Mouse (Mus musculus): ENCODE data around the gene Chsy1. TPM values are rescaled to one million over a fixed set of nuclear protein-coding genes. Genes with fewer than 3 reads are reported as not detected.

Gene Chsy1
- polyA plus RNA-seq, 1 experiment from 2014 or later, result 11.4 TPM

DNA sequence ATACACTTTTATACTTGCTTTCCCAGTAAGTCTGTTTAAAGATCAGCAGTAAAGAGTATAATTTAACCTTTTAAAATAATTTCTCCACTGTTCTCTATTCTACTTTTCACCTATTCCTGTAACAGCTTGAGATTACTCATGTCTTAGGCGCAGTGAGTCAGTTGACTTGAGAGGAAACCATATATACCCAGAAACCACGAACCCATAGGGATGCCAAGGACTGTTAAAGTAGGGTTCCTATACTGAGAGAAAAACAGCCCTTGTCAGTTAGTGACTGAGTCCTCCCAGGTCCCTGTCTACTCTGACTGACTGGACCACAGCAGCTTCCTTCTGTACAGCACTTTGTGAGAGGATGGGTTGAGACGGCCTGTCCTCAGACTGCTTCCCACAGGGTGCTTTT is 8.7 kb downstream of the Chsy1 start:
- Histone ChIP-seq H3K4me3 (replicated peaks; ENCODE audit: low read length) (no peak overlapping the region), H3K4me1 (replicated peaks; ENCODE audit: control insufficient read depth, insufficient read depth, low read length) (peaks cover 40% of the 10 kb centered on the region), H3K9ac (replicated peaks; ENCODE audit: low read depth, low read length) (no peak overlapping the region), H3K27ac (ENCODE audit: low read length) (no peak overlapping the region), H3K9me3 (ENCODE audit: control insufficient read depth, low read length) (no peaks in the 10 kb centered on the region), H3K36me3 (ENCODE audit: control insufficient read depth, insufficient read depth) (no peaks in the 10 kb centered on the region), H3K27me3 (replicated peaks; ENCODE audit: control insufficient read depth, insufficient read depth, low read length) (no peaks in the 10 kb centered on the region), H3K4me2 (ENCODE audit: low read length) (no peak overlapping the region)
- no peak for ATAC-seq
- 93% methylated on average over 3 of the region's 3 CpGs for WGBS

GRCm38 (mm10) chr7:66118796-66119195 is 9.5 kb downstream of the Chsy1 start:
- 50% methylated on average over 7 of the region's 7 CpGs for WGBS
- Histone ChIP-seq H3K4me1 (replicated peaks; ENCODE audit: control insufficient read depth, insufficient read depth, low read length) (peaks cover 34% of the 10 kb centered on the region), H3K9ac (replicated peaks; ENCODE audit: low read depth, low read length) (no peak overlapping the region), H3K27ac (ENCODE audit: low read length) (no peak overlapping the region), H3K9me3 (ENCODE audit: control insufficient read depth, low read length) (no peaks in the 10 kb centered on the region), H3K36me3 (ENCODE audit: control insufficient read depth, insufficient read depth) (no peaks in the 10 kb centered on the region), H3K4me2 (ENCODE audit: low read length) (no peak overlapping the region), H3K27me3 (replicated peaks; ENCODE audit: control insufficient read depth, insufficient read depth, low read length) (no peaks in the 10 kb centered on the region), H3K4me3 (replicated peaks; ENCODE audit: low read length) (no peak overlapping the region)
- ATAC-seq, result no peak

GRCm38 (mm10) chr7:66120139-66120538 is 10.8 kb downstream of the Chsy1 start:
- ATAC-seq, result peak; percentile 12; the same call in 1 of the 2 replicates
- H3K4me1 ChIP-seq (replicated peaks; ENCODE audit: control insufficient read depth, insufficient read depth, low read length), result peaks cover 34% of the 10 kb centered on the region
- no peak overlapping the region for H3K4me2 ChIP-seq (ENCODE audit: low read length)
- no peaks in the 10 kb centered on the region for H3K27me3 ChIP-seq (replicated peaks; ENCODE audit: control insufficient read depth, insufficient read depth, low read length)
- no peaks in the 10 kb centered on the region; the same call in 1 of the 2 replicates for H3K36me3 ChIP-seq (ENCODE audit: control insufficient read depth, insufficient read depth)
- H3K9me3 ChIP-seq (ENCODE audit: control insufficient read depth, low read length), result no peaks in the 10 kb centered on the region
- H3K9ac ChIP-seq (replicated peaks; ENCODE audit: low read depth, low read length), result no peak overlapping the region
- peak overlapping the region; percentile 37 for H3K27ac ChIP-seq (ENCODE audit: low read length)
- 47% methylated on average over 1 of the region's 1 CpGs for WGBS
- H3K4me3 ChIP-seq (replicated peaks; ENCODE audit: low read length), result no peak overlapping the region

DNA sequence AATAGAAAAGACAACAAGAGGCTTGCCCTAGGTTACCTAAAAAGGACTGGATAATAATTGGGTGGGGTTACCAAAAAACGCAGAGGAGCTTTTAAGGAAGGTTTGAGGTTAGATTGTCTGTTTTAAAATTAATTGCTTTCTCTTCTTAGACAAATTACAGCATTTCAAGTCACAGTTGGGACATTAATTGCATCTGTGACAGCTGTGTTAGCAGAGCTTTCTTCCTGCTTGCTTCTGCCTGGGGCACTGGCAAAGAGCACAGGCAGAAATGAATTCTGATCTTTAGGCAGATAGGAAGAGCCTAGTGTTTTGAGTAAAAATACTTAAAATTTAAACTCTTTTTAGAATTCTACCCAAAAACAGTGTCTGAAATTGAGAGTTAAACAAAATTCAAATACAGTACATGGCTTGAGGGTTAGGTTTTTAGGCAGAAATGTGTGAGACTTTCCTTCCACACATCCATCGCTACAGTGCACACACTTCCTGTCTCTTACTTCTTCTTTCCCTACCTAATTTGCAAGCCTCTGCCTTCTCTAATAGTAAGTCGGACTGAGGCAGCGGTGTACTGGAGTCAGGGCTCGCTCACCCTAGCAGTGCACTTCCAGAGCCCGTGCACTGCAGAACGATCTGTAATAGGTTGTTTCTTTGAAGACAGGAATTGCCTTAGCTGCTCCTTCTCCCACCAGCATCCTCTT is 11.5 kb downstream of the Chsy1 start:
- peak; percentile 69 for ATAC-seq
- H3K9ac ChIP-seq (replicated peaks; ENCODE audit: low read depth, low read length), result no peak overlapping the region
- H3K9me3 ChIP-seq (ENCODE audit: control insufficient read depth, low read length), result no peaks in the 10 kb centered on the region
- H3K36me3 ChIP-seq (ENCODE audit: control insufficient read depth, insufficient read depth), result peaks cover 1% of the 10 kb centered on the region
- peak overlapping the region; percentile 31 for H3K27ac ChIP-seq (ENCODE audit: low read length)
- H3K27me3 ChIP-seq (replicated peaks; ENCODE audit: control insufficient read depth, insufficient read depth, low read length), result no peaks in the 10 kb centered on the region
- peak overlapping the region; percentile 12; the same call in 1 of the 2 replicates for H3K4me2 ChIP-seq (ENCODE audit: low read length)
- H3K4me3 ChIP-seq (replicated peaks; ENCODE audit: low read length), result no peak overlapping the region
- WGBS, result 48% methylated on average over 7 of the region's 7 CpGs
- peaks cover 33% of the 10 kb centered on the region for H3K4me1 ChIP-seq (replicated peaks; ENCODE audit: control insufficient read depth, insufficient read depth, low read length)

- Histone ChIP-seq H3K36me3 (ENCODE audit: control insufficient read depth, insufficient read depth) (peaks cover 5% of the 10 kb centered on the region), H3K4me1 (replicated peaks; ENCODE audit: control insufficient read depth, insufficient read depth, low read length) (peaks cover 21% of the 10 kb centered on the region), H3K27me3 (replicated peaks; ENCODE audit: control insufficient read depth, insufficient read depth, low read length) (no peaks in the 10 kb centered on the region), H3K4me2 (ENCODE audit: low read length) (no peak overlapping the region), H3K9me3 (ENCODE audit: control insufficient read depth, low read length) (no peaks in the 10 kb centered on the region), H3K4me3 (replicated peaks; ENCODE audit: low read length) (no peak overlapping the region), H3K9ac (replicated peaks; ENCODE audit: low read depth, low read length) (no peak overlapping the region), H3K27ac (ENCODE audit: low read length) (no peak overlapping the region)
- ATAC-seq, result no peak
- 84% methylated on average over 11 of the region's 11 CpGs for whole genome bisulfite sequencing
Measured at GRCm38 (mm10) chr7:66124551-66124968, 15.2 kb downstream of the Chsy1 start.

DNA sequence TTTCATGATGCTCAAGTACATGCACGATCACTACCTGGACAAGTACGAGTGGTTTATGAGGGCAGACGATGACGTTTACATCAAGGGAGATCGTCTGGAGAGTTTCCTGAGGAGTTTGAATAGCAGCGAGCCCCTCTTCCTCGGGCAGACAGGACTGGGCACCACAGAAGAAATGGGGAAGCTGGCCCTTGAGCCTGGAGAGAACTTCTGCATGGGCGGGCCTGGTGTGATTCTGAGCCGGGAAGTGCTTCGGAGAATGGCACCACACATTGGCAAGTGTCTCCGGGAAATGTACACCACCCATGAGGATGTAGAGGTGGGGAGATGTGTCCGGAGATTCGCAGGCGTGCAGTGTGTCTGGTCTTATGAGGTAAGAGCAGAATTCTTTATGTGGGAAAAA is 16.1 kb downstream of the Chsy1 start:
- Histone ChIP-seq H3K27me3 (replicated peaks; ENCODE audit: control insufficient read depth, insufficient read depth, low read length) (no peaks in the 10 kb centered on the region), H3K27ac (ENCODE audit: low read length) (no peak overlapping the region), H3K9me3 (ENCODE audit: control insufficient read depth, low read length) (no peaks in the 10 kb centered on the region), H3K4me2 (ENCODE audit: low read length) (no peak overlapping the region), H3K4me3 (replicated peaks; ENCODE audit: low read length) (no peak overlapping the region), H3K4me1 (replicated peaks; ENCODE audit: control insufficient read depth, insufficient read depth, low read length) (peaks cover 13% of the 10 kb centered on the region), H3K9ac (replicated peaks; ENCODE audit: low read depth, low read length) (no peak overlapping the region), H3K36me3 (ENCODE audit: control insufficient read depth, insufficient read depth) (peaks cover 5% of the 10 kb centered on the region)
- WGBS, result 94% methylated on average over 14 of the region's 14 CpGs
- ATAC-seq, result no peak

- H3K9ac ChIP-seq (replicated peaks; ENCODE audit: low read depth, low read length), result no peak overlapping the region
- no peaks in the 10 kb centered on the region for H3K9me3 ChIP-seq (ENCODE audit: control insufficient read depth, low read length)
- no peak overlapping the region for H3K4me3 ChIP-seq (replicated peaks; ENCODE audit: low read length)
- H3K4me2 ChIP-seq (ENCODE audit: low read length), result no peak overlapping the region
- 27% methylated on average over 4 of the region's 4 CpGs for WGBS
- peak; percentile 50; the same call in 1 of the 2 replicates for ATAC-seq
- H3K27ac ChIP-seq (ENCODE audit: low read length), result no peak overlapping the region
- peaks cover 5% of the 10 kb centered on the region for H3K36me3 ChIP-seq (ENCODE audit: control insufficient read depth, insufficient read depth)
- H3K27me3 ChIP-seq (replicated peaks; ENCODE audit: control insufficient read depth, insufficient read depth, low read length), result no peaks in the 10 kb centered on the region
- H3K4me1 ChIP-seq (replicated peaks; ENCODE audit: control insufficient read depth, insufficient read depth, low read length), result no peaks in the 10 kb centered on the region; the same call in none of the 2 replicates
Measured at GRCm38 (mm10) chr7:66127951-66128645, 18.8 kb downstream of the Chsy1 start.

DNA sequence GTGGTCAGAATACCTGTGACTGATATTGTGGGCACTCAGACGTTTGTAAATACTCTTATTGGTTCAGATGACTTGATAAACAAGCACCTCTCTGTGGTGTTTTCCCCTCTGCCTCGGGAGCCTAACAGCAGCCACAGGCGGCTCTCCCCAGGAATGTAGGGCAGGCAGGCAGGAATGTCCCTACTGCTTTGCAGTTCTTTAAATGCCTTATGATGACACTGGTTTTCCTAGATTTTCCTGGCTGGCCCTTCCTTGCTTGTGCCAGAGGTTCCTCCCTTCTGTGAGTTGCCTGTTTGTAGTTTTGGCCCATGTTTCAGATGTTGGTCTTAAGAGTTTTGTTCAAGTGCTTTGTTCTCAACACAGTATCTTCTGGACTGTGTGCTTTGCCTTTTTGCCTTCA is 19.5 kb downstream of the Chsy1 start:
- no peaks in the 10 kb centered on the region for H3K27me3 ChIP-seq (replicated peaks; ENCODE audit: control insufficient read depth, insufficient read depth, low read length)
- H3K36me3 ChIP-seq (ENCODE audit: control insufficient read depth, insufficient read depth), result peaks cover 5% of the 10 kb centered on the region
- H3K4me3 ChIP-seq (replicated peaks; ENCODE audit: low read length), result no peak overlapping the region
- no peak for ATAC-seq
- H3K27ac ChIP-seq (ENCODE audit: low read length), result no peak overlapping the region
- H3K4me2 ChIP-seq (ENCODE audit: low read length), result no peak overlapping the region
- H3K4me1 ChIP-seq (replicated peaks; ENCODE audit: control insufficient read depth, insufficient read depth, low read length), result no peaks in the 10 kb centered on the region; the same call in none of the 2 replicates
- H3K9me3 ChIP-seq (ENCODE audit: control insufficient read depth, low read length), result no peaks in the 10 kb centered on the region
- H3K9ac ChIP-seq (replicated peaks; ENCODE audit: low read depth, low read length), result no peak overlapping the region
- 64% methylated on average over 3 of the region's 3 CpGs for WGBS

DNA sequence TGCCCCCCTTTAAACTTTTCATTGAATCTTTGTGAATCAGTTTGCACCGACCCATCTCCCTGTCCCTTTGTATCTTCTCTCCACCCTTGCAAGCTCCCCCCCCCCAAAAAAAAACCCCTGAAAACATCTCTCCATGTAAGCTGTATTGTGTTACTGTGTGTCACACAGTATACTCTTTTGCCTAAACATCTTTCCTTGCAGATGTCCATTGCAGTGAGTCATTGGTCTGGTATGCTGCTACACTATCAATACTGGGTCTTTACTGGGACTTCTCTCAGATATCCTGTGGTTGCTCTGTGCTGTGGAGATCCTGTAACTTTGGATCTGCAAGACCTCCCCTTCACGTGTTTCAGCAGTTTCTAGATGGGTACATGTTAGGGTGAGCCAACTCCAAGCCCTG is 21.0 kb downstream of the Chsy1 start:
- Histone ChIP-seq H3K36me3 (ENCODE audit: control insufficient read depth, insufficient read depth) (peaks cover 5% of the 10 kb centered on the region), H3K27me3 (replicated peaks; ENCODE audit: control insufficient read depth, insufficient read depth, low read length) (no peaks in the 10 kb centered on the region), H3K4me1 (replicated peaks; ENCODE audit: control insufficient read depth, insufficient read depth, low read length) (peaks cover 6% of the 10 kb centered on the region), H3K4me3 (replicated peaks; ENCODE audit: low read length) (no peak overlapping the region), H3K4me2 (ENCODE audit: low read length) (no peak overlapping the region), H3K27ac (ENCODE audit: low read length) (no peak overlapping the region), H3K9ac (replicated peaks; ENCODE audit: low read depth, low read length) (no peak overlapping the region), H3K9me3 (ENCODE audit: control insufficient read depth, low read length) (no peaks in the 10 kb centered on the region)
- WGBS, result 93% methylated on average over 2 of the region's 2 CpGs
- ATAC-seq, result no peak
